Mouse (Mus musculus) kidney, adult 2 months (tissue): ENCODE data around the gene Atp6v1e1.

Experiments
- CTCF ChIP-seq: fragments of 200-500 bp; conservative IDR thresholded peaks from 2 replicates; pipeline ENCODE4 v1.5.1; 2011; ENCODE audit warnings: low read depth, mild to moderate bottlenecking, control low read depth, low read length, moderate library complexity, mixed read lengths; ENCODE audit not compliant: insufficient read depth, insufficient read length
- POLR2A ChIP-seq: fragments of 200-500 bp; IDR thresholded peaks from one replicate; pipeline ENCODE4 v1.6.1; 2011; ENCODE audit warnings: low read depth, low read length, control low read depth

DNA sequence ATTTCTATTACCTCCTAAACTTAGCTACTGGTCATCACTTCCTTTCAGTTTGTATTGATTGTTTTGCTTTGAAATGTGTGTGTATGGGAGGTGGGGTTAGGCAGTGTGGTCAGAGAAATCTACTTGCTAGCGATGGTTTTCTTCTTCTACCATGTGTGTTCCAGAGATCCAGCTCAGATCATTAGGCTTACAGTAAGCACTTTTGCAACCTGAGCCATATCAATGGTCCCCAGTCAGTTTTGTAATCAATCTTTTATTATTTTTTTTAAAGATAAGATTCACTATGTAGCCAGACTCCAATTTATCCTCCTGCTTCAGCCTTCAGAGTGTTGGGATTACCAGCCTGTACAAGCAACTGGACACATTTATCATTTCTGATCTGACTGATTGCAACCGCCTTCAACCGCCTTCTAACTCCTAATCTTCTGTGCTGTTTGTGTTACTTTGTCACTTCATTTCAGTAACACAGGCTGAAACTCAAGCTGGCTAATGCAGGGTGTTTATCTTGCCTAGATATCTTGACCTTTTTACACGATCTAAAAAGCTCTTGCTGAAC, 12.3 kb upstream of the Atp6v1e1 start:
- TF ChIP-seq POLR2A (no peak), CTCF (no peak)
